Comparison of ENCODE assay signal across 9 mouse cellular contexts in the genomic region with DNA sequence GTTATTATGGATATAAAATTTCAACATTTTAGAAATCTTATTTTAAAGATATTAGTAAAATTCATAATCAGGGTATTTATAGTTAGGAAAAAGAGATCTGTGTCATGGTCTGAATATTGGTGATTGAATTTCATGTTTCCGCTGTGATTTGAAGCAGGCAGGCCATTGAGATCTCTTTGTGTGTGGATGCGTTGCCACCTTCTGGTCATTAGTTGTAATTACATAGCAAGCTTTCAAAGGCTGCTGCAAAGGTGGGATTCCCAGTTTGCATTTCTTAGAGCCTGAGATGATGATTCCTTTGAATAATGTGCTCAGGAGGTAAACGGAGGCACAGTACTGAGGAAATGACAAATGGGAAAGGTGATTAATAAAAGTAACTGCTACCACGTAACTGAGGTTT. TPM values are rescaled to one million over a fixed set of nuclear protein-coding genes. Genes with fewer than 3 reads are reported as not detected.
DNase-seq lines count a peak whose midpoint lies in the region; ATAC-seq and TF ChIP-seq lines count a peak whose summit lies in the region.
"Had no signal": no experiment of that assay in that cellular context is flagged by ENCODE, and none has a peak within 500 bp of the region (broad histone marks: within the 10 kb centered on the region; RNA-seq: fewer than 3 reads in every experiment).

No protein-coding gene starts in this region.

- no peak overlapping the region for H3K27ac ChIP-seq in CH12.LX (ENCODE audit: insufficient read depth, low read depth)
- H3K27ac ChIP-seq in midbrain, embryonic 15.5 days: no peak overlapping the region

- no peaks in the 10 kb centered on the region for H3K9me3 ChIP-seq in CH12.LX (replicated peaks; ENCODE audit: low read length)
- H3K9me3 ChIP-seq in midbrain, embryonic 15.5 days: no peaks in the 10 kb centered on the region

- TF ChIP-seq EP300 in CH12.LX (IDR thresholded peaks at IDR 0.05; ENCODE audit: low read length): no peak

- no peak for TF ChIP-seq POLR2A in CH12.LX (IDR thresholded peaks at IDR 0.05; ENCODE audit: low read depth, low read length)

- in situ Hi-C loops in CH12.LX (cut with MboI; ENCODE audit: low pct_ligation_motif_present, low pct_unique_long_range_greater_than_20kb, low sequenced_read_pairs): loop anchor here (10.0 to 25.0 kb wide), 2 partner anchors 274 to 436 kb away; no protein-coding TSS in a partner anchor

- no peaks in the 10 kb centered on the region for H3K36me3 ChIP-seq in CH12.LX (replicated peaks in 1 of 2; ENCODE audit: control insufficient read depth in 1 of 2, insufficient read depth in 1 of 2, low read length in 1 of 2)
- no peaks in the 10 kb centered on the region for H3K36me3 ChIP-seq in midbrain, embryonic 15.5 days (replicated peaks)

- peak; percentile 46 for DNase-seq in adrenal gland, adult 2 months
- DNase-seq in adrenal gland, adult 8-10 months: no peak
- DNase-seq in CH12.LX (ENCODE audit: extremely low read depth): peak; percentile 48
- peak; percentile 51 to 59 for DNase-seq in cerebellum, postnatal 14 days
- peak; percentile 17 to 26 for DNase-seq in heart, postnatal 36 days
- DNase-seq in layer of hippocampus, postnatal 10 days (ENCODE audit: low spot score in 2 of 2): peak; percentile 33 to 58
- no peak for DNase-seq in spleen, adult 18-20 months

- intact Hi-C loops in heart, postnatal 36 days (cut with DNase I): loop anchor here (1.0 to 10.0 kb wide), 4 partner anchors 276 to 539 kb away; no protein-coding TSS in a partner anchor

- ATAC-seq in midbrain, embryonic 15.5 days (replicated peaks): peak; percentile 86

- dilution Hi-C loops in CH12.LX (cut with MboI; ENCODE audit: extremely low pct_ligation_motif_present, extremely low pct_unique_long_range_greater_than_20kb, low sequenced_read_pairs): no loop called here

- H3K9ac ChIP-seq in CH12.LX (ENCODE audit: insufficient read depth, low read depth): no peak overlapping the region
- H3K9ac ChIP-seq in midbrain, embryonic 15.5 days: no peak overlapping the region

- H3K4me2 ChIP-seq in CH12.LX (ENCODE audit: insufficient read depth, low read depth, poor library complexity, severe bottlenecking): no peak overlapping the region
- H3K4me2 ChIP-seq in midbrain, embryonic 15.5 days: no peak overlapping the region

- 20% methylated on average over 4 of the region's 4 CpGs for WGBS in midbrain, embryonic 15.5 days

- no peak overlapping the region for H3K4me3 ChIP-seq in CH12.LX (replicated peaks in 1 of 3; ENCODE audit: low read depth in 2 of 3, low read length in 2 of 3, poor library complexity in 1 of 3)
- H3K4me3 ChIP-seq in midbrain, embryonic 15.5 days: no peak overlapping the region

- H3K27me3 ChIP-seq in CH12.LX (replicated peaks): no peaks in the 10 kb centered on the region
- no peaks in the 10 kb centered on the region for H3K27me3 ChIP-seq in midbrain, embryonic 15.5 days (replicated peaks)

- H3K4me1 ChIP-seq in CH12.LX (ENCODE audit: control insufficient read depth in 1 of 2, insufficient read depth in 2 of 2): no peaks in the 10 kb centered on the region
- no peaks in the 10 kb centered on the region for H3K4me1 ChIP-seq in midbrain, embryonic 15.5 days

- peak; percentile 82 to 85 for TF ChIP-seq CTCF in CH12.LX (conservative IDR thresholded peaks at IDR 0.05 in 1 of 2, IDR thresholded peaks at IDR 0.05 in 1 of 2; ENCODE audit: low read depth in 2 of 2, low read length in 2 of 2)

- peak; percentile 89 for TF ChIP-seq RAD21 in CH12.LX (IDR thresholded peaks at IDR 0.05; ENCODE audit: low read depth, low read length)

- no peaks in the 10 kb centered on the region for H3K79me2 ChIP-seq in CH12.LX (replicated peaks; ENCODE audit: control insufficient read depth, extremely low read depth, insufficient read depth, poor library complexity, severe bottlenecking)

TF ChIP-seq in CH12.LX, 34 proteins besides CTCF, POLR2A, EP300 and RAD21:
- TF ChIP-seq ZNF384 (IDR thresholded peaks at IDR 0.05; ENCODE audit: low read depth, low read length): no peak
- TF ChIP-seq SMC3 (IDR thresholded peaks at IDR 0.05; ENCODE audit: low read depth, low read length): peak; percentile 71

RNA-seq across cellular contexts. Expression of a gene that starts 17.8 kb away (rescaled TPM):
- not detected for total RNA-seq in adrenal gland, adult 2 months (2021)
- 0.13 and 0.16 TPM in 2 replicates for polyA plus RNA-seq in adrenal gland, adult 2 months (2012; rRNA removed)
- total RNA-seq in adrenal gland, adult 8-10 months (2022): not detected
- not detected in 2 replicates for total RNA-seq in CH12.LX (2012; rRNA removed)
- total RNA-seq in CH12.LX (2014; rRNA removed): not detected in 2 replicates
- not detected in 2 replicates for polyA plus RNA-seq in CH12.LX (2012; ENCODE audit: insufficient read length, low read depth)
- total RNA-seq in heart, postnatal 36 days (2021): not detected
- total RNA-seq in layer of hippocampus, postnatal 10 days (2021): not detected
- polyA plus RNA-seq in midbrain, embryonic 15.5 days (2015; fragmentation: Nextera tagmentation; extraction: Ambion mirVana): not detected in 2 replicates
- total RNA-seq: left cerebral cortex, adult 8-10 months had no signal

RNA-seq across cellular contexts. Expression of a gene that starts 27.6 kb away (rescaled TPM):
- not detected for total RNA-seq in adrenal gland, adult 2 months (2021)
- polyA plus RNA-seq in adrenal gland, adult 2 months (2012; rRNA removed): not detected in 2 replicates
- not detected for total RNA-seq in adrenal gland, adult 8-10 months (2022)
- not detected in 2 replicates for total RNA-seq in CH12.LX (2012; rRNA removed)
- total RNA-seq in CH12.LX (2014; rRNA removed): not detected in 2 replicates
- not detected in 2 replicates for polyA plus RNA-seq in CH12.LX (2012; ENCODE audit: insufficient read length, low read depth)
- total RNA-seq in heart, postnatal 36 days (2021): not detected
- total RNA-seq in layer of hippocampus, postnatal 10 days (2021): not detected
- polyA plus RNA-seq in midbrain, embryonic 15.5 days (2015; fragmentation: Nextera tagmentation; extraction: Ambion mirVana): not detected in 2 replicates
- total RNA-seq: left cerebral cortex, adult 8-10 months had no signal

RNA-seq across cellular contexts. Expression of a gene that starts 42.4 kb away (rescaled TPM):
- under 1 TPM; 0.38 to 0.49 TPM for total RNA-seq in adrenal gland, adult 2 months (2021)
- polyA plus RNA-seq in adrenal gland, adult 2 months (2012; rRNA removed): not detected in 2 replicates
- total RNA-seq in adrenal gland, adult 8-10 months (2022): under 1 TPM; 0.26 to 0.66 (median 0.48) TPM
- total RNA-seq in CH12.LX (2012; rRNA removed) (not detected in 2 replicates), CH12.LX (2014; rRNA removed) (not detected in 2 replicates)
- not detected in 2 replicates for polyA plus RNA-seq in CH12.LX (2012; ENCODE audit: insufficient read length, low read depth)
- total RNA-seq in heart, postnatal 36 days (2021): not detected
- total RNA-seq in layer of hippocampus, postnatal 10 days (2021): under 1 TPM; 0.62 to 0.67 TPM
- 0.19 and 0.32 TPM in 2 replicates for polyA plus RNA-seq in midbrain, embryonic 15.5 days (2015; fragmentation: Nextera tagmentation; extraction: Ambion mirVana)

RNA-seq across cellular contexts. Expression of a gene that starts 50.5 kb away (rescaled TPM):
- total RNA-seq in adrenal gland, adult 2 months (2021): not detected
- not detected in 2 replicates for polyA plus RNA-seq in adrenal gland, adult 2 months (2012; rRNA removed)
- total RNA-seq in adrenal gland, adult 8-10 months (2022): not detected
- total RNA-seq in CH12.LX (2012; rRNA removed) (not detected in 2 replicates), CH12.LX (2014; rRNA removed) (not detected in 2 replicates)
- polyA plus RNA-seq in CH12.LX (2012; ENCODE audit: insufficient read length, low read depth): not detected in 2 replicates
- not detected for total RNA-seq in heart, postnatal 36 days (2021)
- not detected for total RNA-seq in layer of hippocampus, postnatal 10 days (2021)
- polyA plus RNA-seq in midbrain, embryonic 15.5 days (2015; fragmentation: Nextera tagmentation; extraction: Ambion mirVana): not detected in 2 replicates
- total RNA-seq: left cerebral cortex, adult 8-10 months had no signal

Comparison
In these comparisons a context has a peak if more than half of its experiments do, and no peak if none do; other contexts are left out.
1. DNase-seq: peak in adrenal gland, adult 2 months (single experiment), CH12.LX (single experiment), cerebellum, postnatal 14 days (2 of 2), heart, postnatal 36 days (2 of 2) and layer of hippocampus, postnatal 10 days (2 of 2); none in adrenal gland, adult 8-10 months (single experiment) and spleen, adult 18-20 months (0 of 2).